Mouse (Mus musculus) ES-E14 (cell line): ENCODE results near the gene Actn1. TPM values are rescaled to one million over a fixed set of nuclear protein-coding genes. Genes with fewer than 3 reads are reported as not detected.
A peak's percentile ranks its signal among the peaks of the same experiment; 100 is the strongest.

Source experiments
- DNase-seq: peaks from one replicate; pipeline ENCODE4 v3.0.0-alpha.2; 2013; ENCODE audit warnings: low read depth, low spot score
- H3K27ac ChIP-seq: 2 replicates; pipeline ENCODE4 v1.5.1; 2012; ENCODE audit warnings: low read depth, mild to moderate bottlenecking, low read length, moderate library complexity, mixed read lengths; ENCODE audit not compliant: poor library complexity, insufficient read depth, severe bottlenecking
- H3K36me3 ChIP-seq: 2 replicates; pipeline ENCODE4 v1.6.1; 2012; ENCODE audit warnings: mild to moderate bottlenecking, low read length, moderate library complexity, mixed read lengths; ENCODE audit not compliant: control insufficient read depth, poor library complexity, insufficient read depth, severe bottlenecking
- H3K4me1 ChIP-seq, 2 experiments: fragments of 150-350 bp in 1 of 2; sonication (generic) in 1 of 2; 2 replicates each; pipeline ENCODE4 v1.6.1; 2012; ENCODE audit warnings: low read length in 2 of 2, mild to moderate bottlenecking in 1 of 2, mixed read lengths in 1 of 2; ENCODE audit not compliant: control insufficient read depth in 2 of 2, insufficient read depth in 2 of 2, poor library complexity in 1 of 2
- H3K4me3 ChIP-seq, 2 experiments: fragments of 150-350 bp in 1 of 2; sonication (generic) in 1 of 2; 2 replicates each; pipeline ENCODE4 v1.5.1; 2012; ENCODE audit warnings: low read length in 2 of 2, low read depth in 1 of 2, mild to moderate bottlenecking in 1 of 2, mixed read lengths in 1 of 2; ENCODE audit not compliant: insufficient read depth in 1 of 2, poor library complexity in 1 of 2, severe bottlenecking in 1 of 2
- H3K9ac ChIP-seq: 2 replicates; pipeline ENCODE4 v1.6.1; 2012; ENCODE audit warnings: low read depth, mild to moderate bottlenecking, low read length, mixed read lengths; ENCODE audit not compliant: poor library complexity, insufficient read depth, severe bottlenecking
- H3K9me3 ChIP-seq: fragments of 150-350 bp; sonication (generic); 2 replicates; pipeline ENCODE4 v1.6.1; 2012; ENCODE audit warnings: low read depth, mild to moderate bottlenecking, low read length; ENCODE audit not compliant: control insufficient read depth, insufficient read depth
- CHD2 ChIP-seq: IDR thresholded peaks from 2 replicates; pipeline ENCODE4 v1.6.1; 2014; ENCODE audit warnings: mild to moderate bottlenecking, low read depth, low read length, inconsistent platforms
- HCFC1 ChIP-seq: IDR thresholded peaks from 2 replicates; pipeline ENCODE4 v1.6.1; 2012; ENCODE audit warnings: low read length, inconsistent platforms, borderline replicate concordance; ENCODE audit not compliant: insufficient read depth
- MAFK ChIP-seq: IDR thresholded peaks from 2 replicates; pipeline ENCODE4 v1.6.1; 2014; ENCODE audit warnings: mild to moderate bottlenecking, low read depth, low read length, inconsistent platforms; ENCODE audit not compliant: insufficient read depth
- ZC3H11A ChIP-seq: IDR thresholded peaks from 2 replicates; pipeline ENCODE4 v1.6.1; 2012; ENCODE audit warnings: low read depth, mild to moderate bottlenecking, inconsistent platforms, low read length, borderline replicate concordance
- ZNF384 ChIP-seq: IDR thresholded peaks from 2 replicates; pipeline ENCODE4 v1.6.1; 2012; ENCODE audit warnings: low read depth, low read length, inconsistent platforms
- in situ Hi-C, 2 experiments: fragments of 600-800 bp; cut with MboI; formaldehyde crosslinking; loops; one replicate each; pipeline ENCODE4 v1.15.1; 2025; ENCODE audit warnings: low sequenced_read_pairs in 2 of 2, inconsistent platforms in 1 of 2; ENCODE audit not compliant: unreplicated experiment in 2 of 2
- total RNA-seq: library from RNA; depleted of rRNA; stranded (reverse); fragments of 300-350 nt; gene quantifications from 2 replicates; pipeline ENCODE4 v1.2.3, GENCODE M21; 2012

Gene Actn1
- total RNA-seq, 1 experiment = 255 TPM

GRCm38 (mm10) chr12:80260744-80261695 is 849 bp upstream of the Actn1 start:
- in situ Hi-C loops = no loop called here
- TF ChIP-seq ZNF384 = no peak

GRCm38 (mm10) chr12:80259216-80260055 is 735 bp downstream of the Actn1 start:
- Histone ChIP-seq H3K27ac (peak overlapping the region; percentile 68), H3K9me3 (no peaks in the 10 kb centered on the region), H3K36me3 (no peaks in the 10 kb centered on the region), H3K4me1 (peaks cover 12 to 15% of the 10 kb centered on the region in 2 experiments), H3K9ac (peak overlapping the region; percentile 84), H3K4me3 (peak overlapping the region; percentile 89)
- in situ Hi-C loops = no loop called here
- DNase-seq = no peak
- TF ChIP-seq ZC3H11A = no peak
- TF ChIP-seq ZNF384 = no peak
- TF ChIP-seq CHD2 = no peak
- peak; percentile 21; the same call in 1 of the 2 replicates for TF ChIP-seq HCFC1
- TF ChIP-seq MAFK = no peak

More at GRCm38 (mm10) chr12:80260744-80261695, 849 bp upstream of the Actn1 start:
- no peaks in the 10 kb centered on the region for H3K9me3 ChIP-seq
- H3K36me3 ChIP-seq = no peaks in the 10 kb centered on the region
- H3K4me1 ChIP-seq = peaks cover 9 to 10% of the 10 kb centered on the region in 2 experiments
- H3K27ac ChIP-seq = peak overlapping the region; percentile 4; the same call in 1 of the 2 replicates
- no peak for DNase-seq
- H3K9ac ChIP-seq = peak overlapping the region; percentile 72
- peak overlapping the region; percentile 89 for H3K4me3 ChIP-seq

GRCm38 (mm10) chr12:80258520-80259215 is 1.5 kb downstream of the Actn1 start:
- Histone ChIP-seq H3K9me3 (no peaks in the 10 kb centered on the region), H3K27ac (no peak overlapping the region; the same call in 1 of the 2 replicates), H3K36me3 (no peaks in the 10 kb centered on the region), H3K9ac (peak overlapping the region; percentile 84), H3K4me3 (peak overlapping the region; percentile 89), H3K4me1 (peaks cover 12 to 15% of the 10 kb centered on the region in 2 experiments)
- DNase-seq = no peak
- in situ Hi-C loops = no loop called here
- no peak for TF ChIP-seq ZNF384
- TF ChIP-seq MAFK = no peak
- TF ChIP-seq ZC3H11A = no peak
- TF ChIP-seq HCFC1 = no peak
- no peak for TF ChIP-seq CHD2

DNA sequence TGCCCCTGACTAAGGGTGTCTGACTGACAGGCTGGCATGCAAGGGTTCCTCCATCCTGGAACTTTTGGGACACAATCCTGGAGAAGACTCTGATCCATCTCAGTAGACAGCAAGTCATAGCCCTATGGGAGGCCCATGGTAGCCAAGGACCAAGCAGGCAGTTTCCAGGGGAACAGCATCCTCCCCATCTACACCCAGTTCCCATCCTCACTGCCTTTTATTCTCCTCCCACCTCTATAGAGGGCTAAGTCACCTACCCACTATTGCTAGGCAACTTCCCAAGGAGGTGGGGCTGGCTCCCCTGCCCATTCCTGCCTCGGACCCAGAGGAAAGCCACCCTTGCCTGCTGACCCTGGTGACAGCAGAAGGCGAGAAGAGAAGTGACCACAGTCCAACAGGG is 8.2 kb downstream of the Actn1 start:
- Histone ChIP-seq H3K9ac (no peak overlapping the region), H3K27ac (no peak overlapping the region), H3K9me3 (no peaks in the 10 kb centered on the region), H3K4me1 (peaks cover 7 to 29% of the 10 kb centered on the region in 2 experiments), H3K4me3 (no peak overlapping the region), H3K36me3 (no peaks in the 10 kb centered on the region; the same call in 1 of the 2 replicates)
- no peak for DNase-seq
- in situ Hi-C loops = no loop called here
- no peak for TF ChIP-seq MAFK
- TF ChIP-seq ZNF384 = no peak
- no peak for TF ChIP-seq CHD2
- no peak for TF ChIP-seq ZC3H11A
- TF ChIP-seq HCFC1 = no peak
